Comparison of ENCODE assay signal across 28 mouse cellular contexts in the genomic region with DNA sequence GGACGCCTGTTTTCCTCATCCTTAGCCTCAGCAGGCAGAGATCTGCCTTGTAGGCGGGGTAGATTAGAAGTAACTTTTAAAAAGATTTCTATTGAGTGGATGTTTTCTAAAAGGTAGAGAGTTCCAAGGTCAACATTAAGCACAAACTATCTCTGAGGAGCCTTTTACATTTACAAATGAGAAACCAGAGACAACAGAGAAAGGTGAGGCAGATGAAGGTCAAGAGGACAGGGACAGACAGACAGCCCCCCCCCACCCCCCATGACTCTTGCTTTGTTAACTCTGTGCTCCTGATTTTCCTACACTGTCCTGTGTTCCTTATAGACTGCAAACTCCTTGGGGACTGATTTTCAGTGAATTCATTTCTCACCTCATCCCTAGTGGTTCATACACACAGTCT.
"Had no signal": no experiment of that assay in that cellular context is flagged by ENCODE, and none has a peak within 500 bp of the region (broad histone marks: within the 10 kb centered on the region; RNA-seq: fewer than 3 reads in every experiment).

No protein-coding gene starts in this region.

- H3K9me3 ChIP-seq: heart, embryonic 10.5 days; heart, embryonic 13.5 days; heart, embryonic 15.5 days; hindbrain, embryonic 13.5 days; hindbrain, embryonic 15.5 days; kidney, embryonic 15.5 days; limb, embryonic 13.5 days; limb, embryonic 15.5 days; liver, embryonic 13.5 days; liver, embryonic 15.5 days had no signal

- H3K9ac ChIP-seq: heart, embryonic 13.5 days; heart, embryonic 15.5 days; hindbrain, embryonic 13.5 days; hindbrain, embryonic 15.5 days; kidney, embryonic 15.5 days; limb, embryonic 13.5 days; limb, embryonic 15.5 days; liver, embryonic 13.5 days; liver, embryonic 15.5 days; liver, postnatal 0 days had no signal

- DNase-seq: gastrocnemius, postnatal 14 days; gastrocnemius, postnatal 36 days; heart, adult 11 months; heart, adult 2 months; heart, postnatal 14 days; heart, postnatal 36 days; kidney, adult 11 months; kidney, adult 2 months; kidney, adult 9 months; kidney, postnatal 14 days; kidney, postnatal 36 days; layer of hippocampus, adult 9-11 months; layer of hippocampus, postnatal 36 days; left cerebral cortex, postnatal 4 days; liver, embryonic 13.5 days; liver, postnatal 0 days had no signal

- H3K4me2 ChIP-seq: heart, embryonic 13.5 days; heart, embryonic 15.5 days; hindbrain, embryonic 13.5 days; hindbrain, embryonic 15.5 days; kidney, embryonic 15.5 days; limb, embryonic 13.5 days; limb, embryonic 15.5 days; liver, embryonic 13.5 days; liver, embryonic 15.5 days had no signal

- ATAC-seq: hindbrain, postnatal 0 days; intestine, embryonic 16.5 days; liver, postnatal 0 days had no signal

- H3K36me3 ChIP-seq: heart, embryonic 10.5 days; heart, embryonic 13.5 days; heart, embryonic 15.5 days; hindbrain, embryonic 13.5 days; hindbrain, embryonic 15.5 days; kidney, embryonic 15.5 days; limb, embryonic 13.5 days; limb, embryonic 15.5 days; liver, embryonic 13.5 days; liver, embryonic 15.5 days had no signal

- H3K4me3 ChIP-seq: heart, adult 2 months; heart, embryonic 10.5 days; heart, embryonic 13.5 days; heart, embryonic 15.5 days; hindbrain, embryonic 13.5 days; hindbrain, embryonic 15.5 days; kidney, embryonic 15.5 days; limb, embryonic 13.5 days; limb, embryonic 15.5 days; liver, embryonic 13.5 days; liver, embryonic 15.5 days had no signal

- H3K27ac ChIP-seq: heart, adult 2 months; heart, embryonic 10.5 days; heart, embryonic 13.5 days; heart, embryonic 15.5 days; hindbrain, embryonic 13.5 days; hindbrain, embryonic 15.5 days; hindbrain, postnatal 0 days; kidney, embryonic 15.5 days; kidney, postnatal 0 days; limb, embryonic 13.5 days; limb, embryonic 15.5 days; liver, embryonic 13.5 days; liver, embryonic 15.5 days had no signal

- H3K27me3 ChIP-seq: heart, embryonic 13.5 days; heart, embryonic 15.5 days; hindbrain, embryonic 13.5 days; hindbrain, embryonic 15.5 days; kidney, embryonic 15.5 days; limb, embryonic 13.5 days; limb, embryonic 15.5 days; liver, embryonic 13.5 days; liver, embryonic 15.5 days had no signal

- H3K4me1 ChIP-seq: heart, embryonic 10.5 days; heart, embryonic 15.5 days; hindbrain, embryonic 15.5 days; kidney, embryonic 15.5 days; limb, embryonic 13.5 days; limb, embryonic 15.5 days; liver, embryonic 13.5 days; liver, embryonic 15.5 days had no signal
